Comparison of ENCODE assay signal across 8 mouse cellular contexts in the genomic region with DNA sequence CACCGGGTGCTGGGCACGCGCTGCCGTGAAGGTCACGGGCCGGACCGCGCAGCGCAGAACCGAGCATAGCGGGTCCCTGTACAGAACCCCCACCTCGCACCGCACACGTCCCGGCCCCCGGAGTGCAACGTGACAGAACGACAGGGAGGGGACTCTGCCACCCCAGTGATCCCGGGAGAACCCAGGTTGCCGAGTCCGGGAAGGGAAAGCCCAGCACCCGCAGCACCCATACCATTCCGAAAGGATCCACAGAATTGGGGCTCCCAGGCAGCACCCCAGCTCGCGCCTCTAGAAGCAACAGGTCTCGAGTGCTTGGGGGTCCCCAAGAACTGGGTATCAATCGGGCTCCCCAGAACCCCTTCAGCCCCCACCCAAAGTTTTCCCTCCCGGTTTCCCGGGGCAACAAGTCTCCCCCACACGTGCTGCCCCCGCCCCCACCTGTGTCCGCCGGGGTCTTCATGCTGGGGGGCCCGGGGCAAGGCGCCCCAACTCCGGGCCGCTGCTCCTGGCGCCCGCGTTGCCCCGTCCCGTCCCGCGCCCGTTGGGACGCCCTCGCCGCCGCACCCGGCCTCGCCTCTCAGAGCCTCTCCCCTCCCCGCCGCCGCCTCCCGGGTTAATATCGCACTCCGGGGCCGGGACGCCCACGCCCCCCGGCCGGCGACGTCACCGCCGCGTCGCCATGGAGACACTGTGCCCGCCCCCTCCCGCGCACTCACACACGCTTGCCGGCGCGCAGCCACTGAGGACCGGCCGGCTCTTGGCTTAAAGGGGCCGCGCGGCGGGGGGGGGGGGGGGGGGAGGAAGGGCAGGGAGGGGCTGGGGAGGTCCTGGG. TPM values are rescaled to one million over a fixed set of nuclear protein-coding genes. Genes with fewer than 3 reads are reported as not detected.
DNase-seq lines count a peak whose midpoint lies in the region; ATAC-seq and TF ChIP-seq lines count a peak whose summit lies in the region.

A gene (minus strand): TSS at position 621 of the 832 bp plus-strand sequence.

- peak within 1 kb of the TSS; percentile 87 for H3K4me3 ChIP-seq in bone marrow macrophage, adult 2 months (ENCODE audit: insufficient read depth, low read length)
- peak within 1 kb of the TSS; percentile 79 for H3K4me3 ChIP-seq in embryonic fibroblast, embryonic 13.5 days (ENCODE audit: insufficient read depth, low read length)
- H3K4me3 ChIP-seq in kidney, embryonic 14.5 days (ENCODE audit: low read length): peak within 1 kb of the TSS; percentile 73
- H3K4me3 ChIP-seq in limb, embryonic 14.5 days (replicated peaks; ENCODE audit: low read length): peak within 1 kb of the TSS; percentile 99
- H3K4me3 ChIP-seq in midbrain, embryonic 16.5 days (ENCODE audit: low read depth, low read length): peak within 1 kb of the TSS; percentile 76
- H3K4me3 ChIP-seq in spleen, adult 2 months (ENCODE audit: extremely low read depth, insufficient read depth, insufficient read length): peak within 1 kb of the TSS; percentile 98

- ATAC-seq in kidney, embryonic 14.5 days (ENCODE audit: low FRiP score, low TSS enrichment): peak; percentile 78
- ATAC-seq in limb, embryonic 14.5 days (ENCODE audit: low FRiP score, low read depth): peak; percentile 85
- peak; percentile 81 for ATAC-seq in midbrain, embryonic 16.5 days

- peaks cover 10% of the 10 kb centered on the region for H3K36me3 ChIP-seq in kidney, embryonic 14.5 days (ENCODE audit: control insufficient read depth, insufficient read depth, low read length)
- peaks cover 11% of the 10 kb centered on the region for H3K36me3 ChIP-seq in limb, embryonic 14.5 days (ENCODE audit: control insufficient read depth, insufficient read depth, low read length)
- no peaks in the 10 kb centered on the region for H3K36me3 ChIP-seq in midbrain, embryonic 16.5 days (ENCODE audit: control insufficient read depth, insufficient read depth, low read length)
- H3K36me3 ChIP-seq in spleen, adult 2 months (ENCODE audit: control insufficient read depth, insufficient read depth, low read length): no peaks in the 10 kb centered on the region

- peaks cover 30% of the 10 kb centered on the region for H3K4me1 ChIP-seq in bone marrow macrophage, adult 2 months (ENCODE audit: control insufficient read depth, insufficient read depth, low read length)
- peaks cover 9% of the 10 kb centered on the region; the same call in 1 of the 2 replicates for H3K4me1 ChIP-seq in embryonic fibroblast, embryonic 13.5 days (ENCODE audit: control insufficient read depth, insufficient read depth, low read length)
- peaks cover 36% of the 10 kb centered on the region for H3K4me1 ChIP-seq in kidney, embryonic 14.5 days (ENCODE audit: control insufficient read depth, insufficient read depth, low read length)
- H3K4me1 ChIP-seq in limb, embryonic 14.5 days (ENCODE audit: control insufficient read depth, insufficient read depth, low read length): peaks cover 42% of the 10 kb centered on the region
- H3K4me1 ChIP-seq in midbrain, embryonic 16.5 days (ENCODE audit: control insufficient read depth, insufficient read depth, low read length): peaks cover 52% of the 10 kb centered on the region
- H3K4me1 ChIP-seq in spleen, adult 2 months (ENCODE audit: control insufficient read depth, insufficient read depth, insufficient read length): peaks cover 11% of the 10 kb centered on the region; the same call in 1 of the 2 replicates

- peak; percentile 88 for DNase-seq in 416B (ENCODE audit: low read depth)
- DNase-seq in heart, adult 9 months (ENCODE audit: low spot score in 2 of 2): peak; percentile 93 to 96
- DNase-seq in limb, embryonic 14.5 days (ENCODE audit: low spot score): peak; percentile 89
- DNase-seq in spleen, adult 2 months (ENCODE audit: low read depth in 1 of 2, low spot score in 2 of 2): peak; percentile 78 to 90

- H3K4me2 ChIP-seq in kidney, embryonic 14.5 days (replicated peaks; ENCODE audit: low read depth, low read length): peak within 1 kb of the TSS; percentile 94
- peak within 1 kb of the TSS; percentile 95 for H3K4me2 ChIP-seq in limb, embryonic 14.5 days (replicated peaks; ENCODE audit: low read depth, low read length, severe bottlenecking)
- H3K4me2 ChIP-seq in midbrain, embryonic 16.5 days (ENCODE audit: low read length): peak within 1 kb of the TSS; percentile 97

- no peak for TF ChIP-seq CTCF in bone marrow macrophage, adult 2 months (IDR thresholded peaks at IDR 0.05; ENCODE audit: low read depth, low read length)
- TF ChIP-seq CTCF in embryonic fibroblast, embryonic 13.5 days (IDR thresholded peaks at IDR 0.05; ENCODE audit: borderline replicate concordance, insufficient read depth, low read length): no peak
- no peak for TF ChIP-seq CTCF in spleen, adult 2 months (IDR thresholded peaks at IDR 0.05; ENCODE audit: extremely low read depth, insufficient read depth, insufficient read length, insufficient replicate concordance)

- peak within 1 kb of the TSS; percentile 69 for H3K27ac ChIP-seq in bone marrow macrophage, adult 2 months (ENCODE audit: insufficient read depth, low read depth, low read length)
- H3K27ac ChIP-seq in embryonic fibroblast, embryonic 13.5 days (ENCODE audit: insufficient read depth, low read length): peak within 1 kb of the TSS; percentile 93
- H3K27ac ChIP-seq in kidney, embryonic 14.5 days (ENCODE audit: low read depth, low read length): peak within 1 kb of the TSS; percentile 99
- peak within 1 kb of the TSS; percentile 97 for H3K27ac ChIP-seq in limb, embryonic 14.5 days (replicated peaks; ENCODE audit: low read depth, low read length)
- peak within 1 kb of the TSS; percentile 75 for H3K27ac ChIP-seq in midbrain, embryonic 16.5 days (ENCODE audit: low read length)
- peak within 1 kb of the TSS; percentile 81 for H3K27ac ChIP-seq in spleen, adult 2 months (ENCODE audit: insufficient read depth, low read length)

- TF ChIP-seq POLR2A in bone marrow macrophage, adult 2 months (IDR thresholded peaks at IDR 0.05; ENCODE audit: borderline replicate concordance, low read depth, low read length): no peak
- peak; percentile 83 for TF ChIP-seq POLR2A in embryonic fibroblast, embryonic 13.5 days (IDR thresholded peaks at IDR 0.05; ENCODE audit: low read depth, low read length)
- TF ChIP-seq POLR2A in limb, embryonic 14.5 days (IDR thresholded peaks at IDR 0.05; ENCODE audit: borderline replicate concordance, extremely low read depth, insufficient read depth, insufficient read length): no peak
- TF ChIP-seq POLR2A in spleen, adult 2 months (IDR thresholded peaks at IDR 0.05; ENCODE audit: low read depth, low read length): peak; percentile 52

- H3K27me3 ChIP-seq in kidney, embryonic 14.5 days (ENCODE audit: control insufficient read depth, insufficient read depth, low read length): no peaks in the 10 kb centered on the region
- H3K27me3 ChIP-seq in limb, embryonic 14.5 days (ENCODE audit: control insufficient read depth, insufficient read depth, low read length): no peaks in the 10 kb centered on the region
- H3K27me3 ChIP-seq in midbrain, embryonic 16.5 days (ENCODE audit: control insufficient read depth, insufficient read depth, low read depth, low read length): no peaks in the 10 kb centered on the region
- H3K27me3 ChIP-seq in spleen, adult 2 months (ENCODE audit: control insufficient read depth, insufficient read depth, low read length): no peaks in the 10 kb centered on the region

- H3K9me3 ChIP-seq in kidney, embryonic 14.5 days (ENCODE audit: control insufficient read depth, low read length): no peaks in the 10 kb centered on the region
- H3K9me3 ChIP-seq in limb, embryonic 14.5 days (ENCODE audit: control insufficient read depth, low read length): no peaks in the 10 kb centered on the region
- H3K9me3 ChIP-seq in midbrain, embryonic 16.5 days (replicated peaks; ENCODE audit: control insufficient read depth, low read length, poor library complexity, severe bottlenecking): no peaks in the 10 kb centered on the region

- under 1% methylated on average over 71 of the region's 81 CpGs for WGBS in kidney, embryonic 14.5 days
- 4% methylated on average over 53 of the region's 81 CpGs for WGBS in limb, embryonic 14.5 days
- WGBS in midbrain, embryonic 16.5 days: under 1% methylated on average over 54 of the region's 81 CpGs
- under 1% methylated on average over 59 of the region's 81 CpGs for WGBS in spleen, adult 2 months

- H3K9ac ChIP-seq in kidney, embryonic 14.5 days (ENCODE audit: low read depth, low read length): peak within 1 kb of the TSS; percentile 90
- H3K9ac ChIP-seq in limb, embryonic 14.5 days (ENCODE audit: low read depth, low read length, severe bottlenecking): peak within 1 kb of the TSS; percentile 91
- peak within 1 kb of the TSS; percentile 72 for H3K9ac ChIP-seq in midbrain, embryonic 16.5 days (ENCODE audit: low read depth, low read length)

RNA-seq across cellular contexts. Expression of the gene that starts here (rescaled TPM):
- polyA plus RNA-seq in bone marrow macrophage, adult 2 months (2012; ENCODE audit: insufficient read depth, insufficient read length, missing spikeins): 22.7 and 27.8 TPM in 2 replicates
- polyA plus RNA-seq in embryonic fibroblast, embryonic 13.5 days (2011; ENCODE audit: insufficient read length, low read depth, missing spikeins): 64.5 and 70.9 TPM in 2 replicates
- 22.4 and 28.8 TPM in 2 replicates for polyA plus RNA-seq in kidney, embryonic 14.5 days (2014; fragmentation: Nextera tagmentation; extraction: Ambion mirVana)
- 99.2 and 127 TPM in 2 replicates for polyA plus RNA-seq in limb, embryonic 14.5 days (2012; rRNA removed)
- polyA plus RNA-seq in limb, embryonic 14.5 days (2014; fragmentation: Nextera tagmentation; extraction: Ambion mirVana): 33.2 and 37.9 TPM in 2 replicates
- polyA plus RNA-seq in midbrain, embryonic 16.5 days (2015; fragmentation: Nextera tagmentation; extraction: Ambion mirVana): 2.3 and 2.8 TPM in 2 replicates
- 17.2 and 21.3 TPM in 2 replicates for polyA plus RNA-seq in spleen, adult 2 months (2012; rRNA removed)

Comparison
In these comparisons a context has a peak if more than half of its experiments do, and no peak if none do; other contexts are left out.
1. Peak in every context shown above with its lines: DNase-seq, ATAC-seq, H3K4me3 ChIP-seq and H3K27ac ChIP-seq.
2. POLR2A ChIP-seq: peak in embryonic fibroblast, embryonic 13.5 days (single experiment) and spleen, adult 2 months (single experiment); none in bone marrow macrophage, adult 2 months (single experiment) and limb, embryonic 14.5 days (single experiment).